Mouse (Mus musculus) bone marrow macrophage, adult 2 months (primary cell): ENCODE results near the gene Rhoj. TPM values are rescaled to one million over a fixed set of nuclear protein-coding genes. Genes with fewer than 3 reads are reported as not detected.
A peak's percentile ranks its signal among the peaks of the same experiment; 100 is the strongest.

Source experiments
- H3K27ac ChIP-seq: 2 replicates; pipeline ENCODE4 v1.5.1; 2012; ENCODE audit warnings: low read depth, low read length; ENCODE audit not compliant: insufficient read depth
- H3K4me1 ChIP-seq: 2 replicates; pipeline ENCODE4 v1.6.1; 2012; ENCODE audit warnings: low read length; ENCODE audit not compliant: control insufficient read depth, insufficient read depth
- H3K4me3 ChIP-seq: 2 replicates; pipeline ENCODE4 v1.5.1; 2012; ENCODE audit warnings: mild to moderate bottlenecking, low read length, moderate library complexity; ENCODE audit not compliant: insufficient read depth
- CTCF ChIP-seq: IDR thresholded peaks from 2 replicates; pipeline ENCODE4 v1.5.1; 2012; ENCODE audit warnings: low read depth, mild to moderate bottlenecking, low read length, moderate library complexity
- POLR2A ChIP-seq: IDR thresholded peaks from 2 replicates; pipeline ENCODE4 v1.6.1; 2012; ENCODE audit warnings: mild to moderate bottlenecking, low read depth, low read length, borderline replicate concordance
- polyA plus RNA-seq: library from polyadenylated mRNA; stranded (reverse); fragments of >200 nt; gene quantifications from 2 replicates; pipeline ENCODE4 v1.2.4, GENCODE M21; 2012; ENCODE audit not compliant: missing spikeins, insufficient read depth, insufficient read length

The Rhoj gene
- polyA plus RNA-seq: 9.0 and 10.9 TPM in 2 replicates

- TF ChIP-seq CTCF (no peak), POLR2A (no peak)
- Histone ChIP-seq H3K4me3 (peak within 1 kb of the TSS; percentile 48), H3K4me1 (peaks cover 24% of the 10 kb centered on the region), H3K27ac (peak within 1 kb of the TSS; percentile 68)
Measured at GRCm38 (mm10) chr12:75307961-75308951, at the start of gene Rhoj. Gene Rhoj, plus strand, starts transcription at chr12:75308322.

- peaks cover 23% of the 10 kb centered on the region for H3K4me1 ChIP-seq
- TF ChIP-seq POLR2A (no peak), CTCF (no peak)
- no peak overlapping the region for H3K27ac ChIP-seq
- no peak overlapping the region for H3K4me3 ChIP-seq
Measured at GRCm38 (mm10) chr12:75271726-75272125, 36.4 kb upstream of the Rhoj start.

GRCm38 (mm10) chr12:75275730-75276129, 32.4 kb upstream of the Rhoj start:
- Histone ChIP-seq H3K27ac (peak overlapping the region; percentile 82), H3K4me1 (peaks cover 35% of the 10 kb centered on the region), H3K4me3 (no peak overlapping the region)
- no peak for TF ChIP-seq CTCF
- TF ChIP-seq POLR2A: no peak

GRCm38 (mm10) chr12:75277425-75277824, 30.7 kb upstream of the Rhoj start:
- no peak overlapping the region for H3K4me3 ChIP-seq
- no peak overlapping the region for H3K27ac ChIP-seq
- TF ChIP-seq POLR2A (no peak), CTCF (no peak)
- peaks cover 26% of the 10 kb centered on the region for H3K4me1 ChIP-seq

- Histone ChIP-seq H3K27ac (no peak overlapping the region), H3K4me3 (no peak overlapping the region), H3K4me1 (peaks cover 30% of the 10 kb centered on the region)
- TF ChIP-seq POLR2A (no peak), CTCF (no peak; the same call in 1 of the 2 replicates)
Measured at GRCm38 (mm10) chr12:75280502-75280901, 27.6 kb upstream of the Rhoj start.

- Histone ChIP-seq H3K4me1 (peaks cover 10% of the 10 kb centered on the region), H3K4me3 (no peak overlapping the region), H3K27ac (no peak overlapping the region)
- TF ChIP-seq POLR2A (no peak), CTCF (no peak)
Measured at GRCm38 (mm10) chr12:75283226-75283625, 24.9 kb upstream of the Rhoj start.

- TF ChIP-seq POLR2A (no peak), CTCF (no peak)
- Histone ChIP-seq H3K4me1 (peaks cover 15% of the 10 kb centered on the region), H3K27ac (no peak overlapping the region), H3K4me3 (no peak overlapping the region)
Measured at GRCm38 (mm10) chr12:75286166-75286565, 22.0 kb upstream of the Rhoj start.

- no peak overlapping the region for H3K27ac ChIP-seq
Measured at GRCm38 (mm10) chr12:75290524-75290923, 17.6 kb upstream of the Rhoj start.

GRCm38 (mm10) chr12:75291556-75291955, 16.6 kb upstream of the Rhoj start:
- TF ChIP-seq POLR2A: no peak
- TF ChIP-seq CTCF: no peak
- Histone ChIP-seq H3K27ac (no peak overlapping the region), H3K4me3 (no peak overlapping the region), H3K4me1 (peaks cover 13% of the 10 kb centered on the region)

More at GRCm38 (mm10) chr12:75290524-75290923, 17.6 kb upstream of the Rhoj start:
- Histone ChIP-seq H3K4me1 (peaks cover 13% of the 10 kb centered on the region), H3K4me3 (no peak overlapping the region)
- TF ChIP-seq POLR2A (no peak), CTCF (no peak)

- H3K27ac ChIP-seq: no peak overlapping the region
- no peak overlapping the region for H3K4me3 ChIP-seq
- H3K4me1 ChIP-seq: peaks cover 13% of the 10 kb centered on the region
- TF ChIP-seq POLR2A (no peak), CTCF (no peak)
Measured at GRCm38 (mm10) chr12:75292939-75293338, 15.2 kb upstream of the Rhoj start.

GRCm38 (mm10) chr12:75299865-75300264, 8.3 kb upstream of the Rhoj start:
- no peak for TF ChIP-seq CTCF
- Histone ChIP-seq H3K4me1 (peaks cover 8% of the 10 kb centered on the region), H3K27ac (no peak overlapping the region), H3K4me3 (no peak overlapping the region)
